Mouse (Mus musculus) skeletal muscle tissue, postnatal 0 days (tissue): ENCODE results near the gene Olfr1396. TPM values are rescaled to one million over a fixed set of nuclear protein-coding genes. Genes with fewer than 3 reads are reported as not detected.

Source experiments
- polyA plus RNA-seq: library from polyadenylated mRNA; unstranded; fragments of >200 nt; fragmentation: Nextera tagmentation; extraction: Ambion mirVana; gene quantifications from 2 replicates; pipeline ENCODE4 v1.2.1, GENCODE M21; 2015

The Olfr1396 gene
- polyA plus RNA-seq, result 0.12 and 0.13 TPM in 2 replicates

DNA sequence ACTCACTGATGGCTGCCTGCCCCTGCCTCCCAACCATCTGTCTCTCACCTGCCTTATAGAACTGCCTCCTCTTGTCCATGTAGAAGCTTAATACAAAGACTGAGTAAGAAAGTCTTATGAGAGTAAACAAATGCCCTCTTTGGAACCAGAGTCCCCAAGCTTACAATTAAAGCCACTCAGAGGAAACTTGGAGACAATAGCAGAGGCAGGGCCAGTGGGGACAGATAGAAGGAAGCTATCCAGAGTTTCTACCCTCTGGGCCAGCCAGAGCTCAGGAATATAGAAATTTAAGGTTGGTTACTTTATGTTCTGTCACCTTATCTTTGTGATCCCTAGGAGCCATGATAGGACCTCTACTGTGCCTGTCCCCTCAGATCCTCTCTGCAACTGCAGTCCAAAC, at the start of gene Olfr1396:
Gene Olfr1396, minus strand, starts transcription at position 101 of the 400 bp plus-strand sequence.

DNA sequence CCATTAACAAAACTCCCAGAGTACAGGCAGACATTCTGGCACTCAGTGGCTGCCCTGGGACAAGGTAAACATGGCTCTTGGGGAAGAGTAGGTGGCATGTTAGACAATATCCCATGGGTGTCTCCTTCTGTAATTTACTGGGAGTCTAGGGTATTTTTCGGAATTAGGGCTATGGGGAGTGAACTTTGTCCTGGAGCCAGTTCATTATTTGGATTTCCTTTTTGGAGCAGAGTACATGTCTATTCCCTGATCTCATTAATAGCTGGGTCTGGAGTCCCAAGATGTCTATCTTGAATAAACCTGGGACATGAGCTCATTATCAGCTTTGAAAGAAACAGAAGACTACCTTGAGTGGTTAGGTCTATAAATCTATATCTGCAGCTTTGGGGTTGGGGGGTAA, 39.4 kb upstream of the Olfr1396 start, which contains the start of gene Olfr1394:
Gene Olfr1394, plus strand, starts transcription at position 301 of the 400 bp plus-strand sequence.

DNA sequence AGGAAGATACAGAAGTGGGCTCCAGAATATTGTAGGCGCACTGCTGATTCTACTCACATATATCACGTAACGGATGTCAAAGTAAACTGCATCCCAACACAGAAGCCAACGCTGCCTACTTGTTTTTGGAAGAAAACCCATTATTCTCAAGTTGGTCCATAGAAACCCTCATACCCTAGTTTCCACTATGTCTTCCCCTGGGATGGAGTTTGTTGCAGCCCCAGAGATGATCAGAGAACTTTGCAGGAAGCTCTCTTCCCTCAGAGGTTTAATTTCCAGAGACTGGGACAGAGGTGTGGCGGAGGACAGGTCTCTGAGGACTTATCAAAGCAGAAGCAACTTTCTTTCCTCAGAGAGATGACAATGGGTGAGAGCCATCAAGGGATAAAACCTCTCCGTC, 27.3 kb upstream of the Olfr1396 start, which contains the start of gene Olfr1395:
Gene Olfr1395, plus strand, starts transcription at position 301 of the 400 bp plus-strand sequence.

DNA sequence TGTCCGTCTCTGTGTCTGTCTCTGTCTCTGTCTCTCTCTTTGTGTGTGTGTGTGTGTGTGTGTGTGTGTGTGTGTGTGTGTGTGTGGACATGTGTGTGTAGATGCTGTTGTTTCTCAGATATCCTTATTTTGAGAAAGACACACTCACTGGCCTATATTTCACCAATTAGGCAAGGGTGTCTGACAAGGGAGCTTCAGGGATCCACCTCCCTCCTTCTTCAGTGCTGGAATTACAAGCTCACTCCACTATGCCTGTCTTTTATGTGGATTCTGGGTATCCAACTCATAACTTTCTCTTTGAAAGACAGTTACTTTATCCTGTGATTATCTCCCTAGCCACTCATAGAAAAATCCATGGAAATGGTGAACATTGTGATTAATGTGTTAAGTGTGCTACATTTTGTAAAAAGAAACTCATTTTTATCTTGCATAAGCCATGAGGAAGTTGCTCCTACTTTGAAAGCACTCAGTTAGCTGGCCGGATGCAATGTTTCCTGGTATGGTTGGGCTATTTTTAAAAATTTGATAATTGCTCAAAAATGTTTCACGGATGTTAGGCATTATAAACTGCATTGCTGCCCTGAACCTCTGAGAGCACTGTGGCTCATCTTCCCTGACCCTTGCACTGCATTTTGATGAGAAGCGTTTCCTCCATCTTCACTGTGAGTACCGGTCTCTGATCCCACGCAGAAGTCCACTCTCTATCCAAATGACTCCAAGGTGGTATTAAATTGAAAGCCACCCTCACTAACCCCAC, 38.5 kb downstream of the Olfr1396 start, which contains the start of gene Ifi47:
Gene Ifi47, plus strand, starts transcription at position 587 of the 757 bp plus-strand sequence.

DNA sequence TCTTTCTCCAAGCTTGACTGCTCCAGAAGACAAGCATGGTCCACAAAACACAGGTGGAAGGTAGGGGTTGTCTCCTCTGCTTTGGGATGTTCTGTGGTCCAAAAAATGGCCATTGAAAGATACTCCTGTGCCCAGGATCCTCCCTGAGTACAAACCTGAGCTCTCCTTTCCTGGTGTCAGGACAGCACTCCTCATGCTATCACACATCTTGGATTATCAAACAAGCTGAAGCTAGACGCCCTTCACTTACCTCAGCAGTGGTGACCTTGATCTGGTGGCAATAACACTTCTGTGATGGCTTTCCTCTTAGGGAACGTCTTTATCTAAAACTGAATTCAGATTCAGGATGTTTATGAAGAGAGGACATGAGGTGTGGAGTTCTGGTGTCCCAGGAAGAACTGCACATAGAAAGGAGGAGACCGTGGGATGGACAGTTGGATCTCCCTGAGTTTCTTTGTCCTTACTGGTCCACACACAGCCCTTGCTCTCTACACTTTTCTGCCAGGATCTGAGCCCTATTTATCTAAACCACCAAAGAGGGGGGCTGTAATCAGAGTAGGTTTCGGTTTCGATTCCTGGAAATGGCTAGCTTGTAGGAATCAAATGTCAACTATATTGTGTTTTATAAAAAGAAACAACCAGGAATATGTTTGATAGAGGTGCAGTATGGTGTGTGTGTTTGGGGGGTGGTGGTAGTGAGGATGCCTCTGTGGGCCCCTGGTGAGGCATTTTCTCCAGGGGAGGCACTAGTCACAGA, 50.8 kb downstream of the Olfr1396 start, which contains the start of gene Tgtp2:
Gene Tgtp2, minus strand, starts transcription at position 494 of the 757 bp plus-strand sequence.

Other genes with a start within 250 kb of the Olfr1396 start
- 10.9 and 11.5 TPM in 2 replicates for gene Irgm1, start 243.2 kb downstream of the Olfr1396 start, polyA plus RNA-seq
- 0.44 and 0.68 TPM in 2 replicates for gene Gm5431, start 212.7 kb downstream of the Olfr1396 start, polyA plus RNA-seq
- 2.4 and 3.1 TPM in 2 replicates for gene Psme2b, start 168.7 kb downstream of the Olfr1396 start, polyA plus RNA-seq
- gene Olfr56, start 136.0 kb downstream of the Olfr1396 start, polyA plus RNA-seq, result 0.05 and 0.10 TPM in 2 replicates
- 0.51 and 0.56 TPM in 2 replicates for gene 9930111J21Rik1, start 135.5 kb downstream of the Olfr1396 start, polyA plus RNA-seq
- 0.02 TPM in 1 of 2 replicates, not detected in the other for gene Gm12185, start 122.6 kb downstream of the Olfr1396 start, polyA plus RNA-seq
- 0.29 and 0.78 TPM in 2 replicates for gene Tgtp1, start 120.7 kb downstream of the Olfr1396 start, polyA plus RNA-seq
- gene 9930111J21Rik2, start 63.6 kb downstream of the Olfr1396 start, polyA plus RNA-seq, result 0.69 and 0.95 TPM in 2 replicates
- gene Tgtp2, start 50.7 kb downstream of the Olfr1396 start, polyA plus RNA-seq, result 0.36 and 0.54 TPM in 2 replicates
- 2.7 and 3.1 TPM in 2 replicates for gene Ifi47, start 38.3 kb downstream of the Olfr1396 start, polyA plus RNA-seq
- gene Olfr1395, start 27.4 kb upstream of the Olfr1396 start, polyA plus RNA-seq, result not detected in 2 replicates
- gene Olfr1394, start 39.5 kb upstream of the Olfr1396 start, polyA plus RNA-seq, result not detected in 2 replicates
- gene Btnl9, start 72.3 kb upstream of the Olfr1396 start, polyA plus RNA-seq, result 3.6 and 4.6 TPM in 2 replicates
- gene Zfp62, start 88.4 kb upstream of the Olfr1396 start, polyA plus RNA-seq, result 13.0 and 14.6 TPM in 2 replicates
- gene Mgat1, start 129.3 kb upstream of the Olfr1396 start, polyA plus RNA-seq, result 37.9 and 43.1 TPM in 2 replicates
- 0.09 TPM in 1 of 2 replicates, not detected in the other for gene Olfr1393, start 163.4 kb upstream of the Olfr1396 start, polyA plus RNA-seq
- gene Olfr1392, start 170.4 kb upstream of the Olfr1396 start, polyA plus RNA-seq, result not detected in 2 replicates
- gene Olfr10, start 189.9 kb upstream of the Olfr1396 start, polyA plus RNA-seq, result not detected in 2 replicates
- not detected in 2 replicates for gene Olfr1391, start 207.9 kb upstream of the Olfr1396 start, polyA plus RNA-seq
- gene Olfr1390, start 220.3 kb upstream of the Olfr1396 start, polyA plus RNA-seq, result not detected in 2 replicates